Mouse (Mus musculus): ENCODE results near the gene Gm3435. TPM values are rescaled to one million over a fixed set of nuclear protein-coding genes. Genes with fewer than 3 reads are reported as not detected.
A peak's percentile ranks its signal among the peaks of the same experiment; 100 is the strongest.
"Not testable (repeated sequence)": the region's sequence is repeated elsewhere in the genome, so short reads cannot be mapped to it uniquely, and the experiment has no call there.

Gene Gm3435
- total RNA-seq, 2 experiments from 2014 or later = 1.1 to 2.2 TPM

DNA sequence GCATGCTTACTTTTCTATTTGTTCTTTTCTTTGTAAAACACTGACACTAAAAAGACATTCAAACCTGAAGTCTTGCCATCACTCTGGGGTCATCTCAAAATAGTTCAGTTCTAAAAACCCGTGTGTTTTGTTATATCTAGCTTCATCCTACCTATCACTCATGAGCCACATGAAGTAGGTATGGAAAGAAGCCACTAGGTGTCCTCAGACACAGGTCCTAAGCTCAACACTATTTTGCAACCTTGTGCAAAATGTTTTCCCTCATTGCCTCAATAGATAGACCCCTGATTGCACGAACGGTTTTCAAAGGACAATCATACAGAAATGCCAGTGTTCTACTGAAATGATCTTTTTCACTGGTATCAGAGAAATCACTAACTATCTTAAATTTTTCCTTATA, 30.5 kb downstream of the Gm3435 start:
- DNase-seq = not testable (repeated sequence)

DNA sequence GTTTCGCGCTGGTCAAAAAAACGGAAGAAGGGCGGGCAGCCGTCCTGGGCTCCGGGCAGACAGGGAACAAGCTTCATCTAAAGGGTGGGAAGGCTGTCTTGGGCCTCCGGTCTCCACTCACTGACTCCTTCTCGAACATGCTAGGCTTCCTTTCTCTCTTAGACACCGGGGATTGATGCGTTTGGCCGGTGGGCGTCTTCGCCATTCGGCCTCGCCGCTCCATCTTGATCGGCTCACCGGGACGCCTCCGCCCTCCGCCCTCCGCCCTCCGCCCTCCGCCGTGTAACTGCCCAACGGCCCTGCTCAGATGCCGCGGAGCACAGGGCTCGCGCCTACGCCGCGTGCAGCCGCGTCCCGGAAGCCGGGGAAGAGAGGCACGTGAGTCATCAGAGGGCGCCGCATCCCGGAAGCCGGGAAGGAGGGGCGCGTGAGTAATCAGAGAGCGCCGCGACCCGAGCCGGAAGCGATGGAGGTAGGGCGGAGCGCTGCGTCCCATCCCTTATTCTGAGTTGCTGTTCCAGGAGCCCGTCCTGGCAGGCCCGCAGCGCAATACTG, 31.3 kb downstream of the Gm3435 start, which contains the start of the genes Ermard, Tcte3 and Gm3448:
Ermard (plus strand) TSS at position 34 of the 555 bp plus-strand sequence.
Tcte3 (minus strand) TSS at position 314 of the 555 bp plus-strand sequence.
Gm3448 (minus strand) TSS at position 363 of the 555 bp plus-strand sequence.
- peak; percentile 15 for DNase-seq

DNA sequence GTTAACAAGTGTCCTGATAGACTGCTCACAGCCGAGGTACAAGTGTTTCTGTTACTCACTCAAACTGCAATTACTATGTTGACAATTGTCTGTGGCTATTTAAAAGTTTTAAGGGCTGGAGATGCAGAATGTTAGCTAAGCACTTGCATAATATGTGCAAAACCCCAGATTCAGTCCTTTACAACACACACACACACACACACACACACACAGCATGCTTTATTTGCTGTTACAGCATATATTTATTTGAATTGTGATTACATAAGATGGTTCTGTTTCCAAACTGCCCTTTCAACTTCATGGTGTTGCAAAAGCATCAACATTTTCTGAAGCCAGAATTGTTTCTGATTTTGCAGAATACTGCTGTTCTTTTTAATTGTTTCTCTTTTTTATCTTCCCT, 40.4 kb downstream of the Gm3435 start:
- not testable (repeated sequence) for DNase-seq

DNA sequence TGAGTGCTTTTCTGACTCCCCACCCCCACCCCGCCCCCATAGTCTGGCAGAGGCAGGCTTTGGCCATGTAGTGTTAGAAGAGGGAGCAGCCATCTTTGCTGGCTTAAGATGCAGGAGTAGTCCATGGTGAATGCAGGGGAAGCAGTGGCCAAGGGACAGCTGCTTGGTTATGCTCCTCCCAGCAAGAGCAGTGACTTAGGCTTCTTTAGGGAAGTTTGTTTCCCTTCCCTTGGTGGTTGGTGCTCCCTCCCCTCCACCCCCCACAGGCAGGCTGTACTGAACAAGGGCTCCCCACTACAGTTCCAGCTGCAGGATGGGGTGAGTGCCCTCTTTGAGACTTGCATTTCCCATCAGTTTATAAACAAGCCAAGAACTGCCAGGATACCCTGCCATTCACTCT, 42.8 kb downstream of the Gm3435 start:
- not testable (repeated sequence) for DNase-seq

DNA sequence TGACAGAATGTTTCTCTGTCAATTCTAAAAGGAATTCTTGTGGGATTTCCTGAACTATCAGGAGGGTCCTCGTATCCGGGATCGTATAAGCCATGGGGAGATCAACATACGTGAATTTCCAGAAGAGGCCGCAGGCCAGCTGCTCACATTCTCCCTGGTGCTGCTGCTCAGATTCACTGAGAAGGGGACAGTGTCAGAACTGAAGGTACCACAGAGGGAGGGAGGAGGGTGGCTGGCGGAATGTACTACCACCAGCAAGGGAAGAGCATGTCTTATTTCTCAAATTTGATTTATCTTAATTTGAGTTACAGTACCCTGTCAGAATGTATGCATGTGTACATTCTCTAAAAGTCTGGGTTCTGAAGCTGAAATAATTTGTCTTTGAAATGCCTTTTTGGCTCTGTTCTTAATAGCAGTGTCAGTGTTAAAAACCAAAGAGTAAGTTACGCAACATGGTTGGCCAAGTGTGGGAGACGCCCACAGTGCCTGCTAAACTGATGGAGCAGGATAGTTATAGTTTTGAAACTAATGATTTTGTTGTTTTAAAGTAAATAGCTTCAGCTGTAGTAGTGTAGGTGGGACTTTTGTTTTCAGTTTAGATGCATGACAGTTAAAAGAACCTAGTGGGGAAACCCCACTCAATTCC, 43.3 kb downstream of the Gm3435 start:
- not testable (repeated sequence) for DNase-seq

DNA sequence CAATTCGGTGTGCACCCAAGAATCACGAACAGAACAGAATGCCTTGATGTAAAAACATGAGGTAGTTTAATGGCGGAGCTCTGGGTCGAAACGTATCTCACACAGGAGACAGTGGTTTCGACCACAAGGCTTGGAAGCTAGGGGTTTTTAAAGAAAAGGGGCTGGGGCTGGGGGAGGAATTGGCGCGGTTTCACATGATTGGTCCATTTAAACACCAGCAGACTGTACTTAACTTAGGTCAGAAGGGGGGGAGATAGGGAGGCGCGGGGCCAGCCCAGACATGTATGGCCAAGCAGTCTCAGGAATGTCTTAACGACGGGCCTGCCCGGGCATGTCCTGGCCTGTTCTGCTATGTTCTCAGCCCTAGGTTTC, 43.8 kb downstream of the Gm3435 start:
- DNase-seq = peak; percentile 0

DNA sequence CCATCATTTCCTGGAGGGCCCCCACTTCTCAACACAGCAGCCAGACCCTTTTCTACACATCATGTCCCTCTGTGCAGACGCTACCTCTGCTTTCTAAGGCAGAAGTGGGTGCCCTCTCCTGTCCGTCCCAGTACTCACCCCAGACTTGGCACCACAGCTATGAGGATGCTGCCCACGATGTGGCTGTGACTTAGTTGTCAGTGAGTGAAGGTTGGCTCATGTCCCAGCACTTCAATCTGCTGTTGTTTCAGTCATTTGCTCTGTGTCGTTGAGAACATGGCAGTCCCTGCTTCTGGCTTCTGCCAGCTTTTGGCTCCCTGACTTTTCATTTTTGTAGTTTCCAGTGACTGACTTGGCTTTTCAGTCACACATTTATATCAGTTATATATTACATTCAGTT, 45.9 kb downstream of the Gm3435 start:
- peak; percentile 1 for DNase-seq

DNA sequence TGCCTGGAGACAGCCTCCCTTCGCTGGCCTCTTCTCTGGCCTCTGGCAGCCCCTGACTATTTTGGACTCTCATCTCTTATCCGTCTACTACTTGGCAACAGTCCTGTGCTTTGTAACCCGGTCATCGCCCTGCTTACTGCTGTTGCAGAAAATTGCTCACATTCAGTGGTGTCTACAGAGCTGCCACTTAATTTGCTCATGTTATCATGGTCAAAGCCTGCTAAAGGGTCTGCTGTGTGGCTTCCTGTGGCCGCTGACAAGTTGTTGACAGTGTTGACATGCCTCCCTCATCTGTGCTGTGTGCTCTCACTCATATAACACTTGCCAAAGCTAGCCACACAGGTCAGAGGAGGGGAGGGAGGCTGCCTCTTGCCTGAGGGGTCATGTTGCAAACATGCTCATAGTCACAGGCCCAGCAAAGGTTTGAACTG, 48.2 kb downstream of the Gm3435 start:
- DNase-seq = peak; percentile 5

DNA sequence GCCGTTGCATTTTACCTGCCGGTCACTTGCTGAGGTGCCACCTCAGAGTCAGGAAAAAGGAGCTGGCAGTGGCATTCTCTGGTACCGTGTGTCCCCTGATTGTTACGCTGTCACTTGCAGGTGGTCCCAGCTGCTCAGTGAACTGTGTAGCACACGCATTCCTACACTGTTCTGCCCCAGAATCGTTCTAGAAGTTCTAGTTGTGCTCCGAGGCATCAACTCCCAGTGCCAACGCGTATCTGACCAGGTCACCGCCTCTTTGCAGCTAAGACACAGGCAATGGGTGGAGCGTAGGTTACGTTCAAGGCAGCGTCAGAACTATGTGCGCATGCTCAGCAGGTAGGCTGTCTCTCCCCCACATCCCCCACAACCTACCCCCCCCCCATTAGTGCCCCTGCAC, 49.7 kb downstream of the Gm3435 start:
- DNase-seq = peak; percentile 2

DNA sequence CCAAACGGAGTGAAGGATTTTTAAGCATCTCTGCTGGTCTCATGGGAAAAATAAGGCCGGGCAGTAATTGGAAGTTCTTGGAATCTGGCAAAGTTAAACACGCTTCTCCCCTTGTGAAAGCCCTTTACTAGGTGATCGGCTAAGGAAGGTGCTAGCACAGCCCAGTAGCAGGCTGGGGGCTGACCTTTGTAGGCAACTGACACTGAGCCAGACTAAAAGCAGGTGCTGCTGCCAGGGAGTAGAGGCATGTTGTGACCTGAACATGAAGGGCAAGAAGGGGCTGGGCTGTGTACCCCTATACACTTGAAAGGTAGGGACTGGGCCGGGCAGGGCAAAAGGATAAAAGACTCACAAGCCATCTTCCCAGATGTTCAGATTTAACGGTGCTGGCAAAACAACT, 50.4 kb downstream of the Gm3435 start:
- DNase-seq = peak; percentile 3

DNA sequence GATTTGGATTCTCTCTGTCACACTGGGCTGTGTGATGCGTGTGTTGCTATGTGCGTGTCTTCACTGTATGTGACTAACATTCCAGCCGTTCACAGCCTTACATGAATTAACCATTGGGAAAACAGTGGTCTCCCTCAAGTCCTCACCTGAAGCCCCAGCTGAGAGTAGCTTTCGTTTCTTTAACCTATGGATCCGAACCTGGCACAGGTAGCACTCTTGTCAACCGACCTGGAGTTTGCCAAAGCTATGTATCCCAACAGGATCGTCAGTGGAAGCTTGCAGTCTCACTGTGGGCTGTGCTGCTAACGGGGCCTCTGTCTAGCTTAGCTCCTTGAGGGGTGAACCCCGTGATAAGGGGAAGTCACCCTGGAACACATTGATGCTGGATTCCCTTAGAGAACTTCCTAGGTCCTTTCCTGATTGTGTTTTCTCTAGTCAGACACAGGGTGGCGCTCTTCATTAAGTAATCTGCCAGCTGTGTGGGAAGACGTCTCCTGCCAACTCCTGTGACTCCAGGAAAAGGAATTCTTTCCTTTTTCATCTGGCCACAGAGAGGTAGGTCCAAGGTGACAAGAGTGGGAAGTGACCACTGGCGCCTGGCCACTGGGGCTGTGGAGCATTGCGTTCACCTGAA, 55.5 kb downstream of the Gm3435 start:
- DNase-seq = peak; percentile 52

DNA sequence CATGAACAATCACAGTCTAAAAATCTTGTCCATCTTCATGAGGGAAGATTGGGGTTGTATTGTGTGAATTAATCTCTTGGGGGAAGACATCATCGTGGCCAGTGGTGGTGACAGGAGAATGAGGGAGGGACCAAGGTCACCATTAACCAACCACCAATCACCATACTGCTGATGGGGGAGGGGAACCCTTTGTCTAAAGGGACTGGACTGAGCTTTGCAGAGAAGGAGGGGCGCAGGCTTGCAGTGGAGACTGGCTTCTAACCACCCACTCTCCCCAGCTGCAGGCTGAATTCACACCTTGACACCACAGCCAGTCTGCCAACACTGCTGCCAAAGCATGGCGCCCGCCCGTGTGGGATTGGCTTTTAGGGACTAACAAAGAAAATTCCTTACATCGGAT, 56.1 kb downstream of the Gm3435 start:
- no peak for DNase-seq

DNA sequence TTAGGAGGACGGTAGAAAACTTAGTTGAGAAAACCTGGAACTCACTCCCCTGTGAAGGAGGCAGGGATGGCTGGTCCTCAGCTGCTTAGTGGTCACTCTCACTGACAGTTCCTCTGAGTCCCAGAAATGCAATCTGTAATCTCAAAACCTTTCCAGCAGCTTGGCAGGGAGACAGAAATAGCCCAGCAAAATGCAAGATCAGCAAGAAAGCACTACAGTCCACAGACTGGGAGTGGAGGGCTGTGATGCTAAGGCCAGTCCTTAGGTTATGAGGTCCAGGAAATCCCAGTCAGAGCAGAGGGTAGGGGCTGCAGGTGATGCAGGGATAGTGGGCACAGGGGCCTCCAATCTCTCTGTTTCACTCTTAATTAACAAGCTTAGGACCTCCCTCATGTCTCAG, 56.9 kb downstream of the Gm3435 start:
- DNase-seq = no peak

DNA sequence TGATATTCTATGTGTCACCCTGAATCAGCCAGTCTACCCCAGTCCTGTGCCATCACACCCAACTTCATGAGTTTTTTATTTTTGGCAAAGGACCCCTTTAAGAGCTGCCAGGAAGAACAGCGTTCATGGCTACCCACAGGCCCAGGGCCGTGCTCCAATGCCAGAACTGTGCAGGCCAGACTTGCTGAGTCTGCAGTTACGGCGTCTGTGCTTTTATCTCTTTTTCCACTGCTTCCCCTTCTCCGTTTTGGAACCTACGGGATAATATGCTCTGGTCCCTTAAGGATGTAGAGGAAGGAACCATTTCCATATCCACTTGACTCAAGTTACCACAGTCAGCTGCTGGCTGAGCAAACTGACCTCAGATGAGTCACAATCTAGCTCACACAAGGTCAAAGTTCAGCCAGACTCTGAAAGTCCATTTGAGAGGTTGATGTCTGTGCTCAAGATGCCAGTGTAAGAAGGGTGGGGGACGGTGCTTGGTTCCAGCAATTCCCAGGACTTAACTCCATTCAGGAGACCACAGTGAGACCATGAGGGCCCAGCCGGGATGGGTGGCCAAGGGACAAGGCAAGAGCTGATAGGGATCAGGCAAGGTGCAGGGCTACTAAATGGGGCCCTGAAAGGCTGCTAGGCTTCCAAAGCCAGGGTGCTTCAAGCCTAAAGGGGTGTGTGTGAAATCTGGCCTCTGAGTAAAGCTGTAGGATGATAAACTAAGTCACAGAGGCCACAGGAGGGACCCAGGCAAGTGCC, 58.2 kb downstream of the Gm3435 start:
- no peak for DNase-seq

DNA sequence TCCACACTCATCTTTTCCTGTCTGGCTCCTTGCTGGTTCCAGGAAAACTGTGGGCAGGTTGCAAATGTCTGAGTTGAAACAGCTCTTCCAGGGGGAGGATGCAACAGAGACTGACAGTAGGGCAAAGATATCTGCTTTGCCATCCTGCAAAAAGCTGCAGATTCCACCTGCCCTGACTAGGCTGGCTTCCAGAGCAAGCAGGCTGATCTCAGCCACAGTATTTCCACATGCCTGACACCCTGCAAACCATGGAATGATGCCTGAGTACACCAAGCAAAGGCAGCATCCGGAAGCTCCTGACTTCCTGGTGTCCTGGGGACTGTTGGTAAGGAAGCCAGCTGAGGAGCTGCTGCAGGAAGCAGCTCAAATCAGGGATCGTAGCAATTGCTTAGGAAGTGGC, 59.1 kb downstream of the Gm3435 start:
- no peak for DNase-seq

Other genes with a start within 250 kb of the Gm3435 start
- gene Wdr27, start 67.0 kb upstream of the Gm3435 start, total RNA-seq (2021) = 1 to 10 TPM in 1 of 2 experiments, under 1 TPM in 1; 0.85 to 1.7 TPM
- gene 1600012H06Rik, start 67.0 kb upstream of the Gm3435 start, total RNA-seq (2021) = 10 to 100 TPM; 18.4 to 19.9 TPM
- gene Phf10, start 48.9 kb upstream of the Gm3435 start, total RNA-seq (2021) = 10 to 100 TPM; 62.7 to 71.4 TPM
- 1 to 10 TPM; 2.1 to 4.9 TPM for gene 9030025P20Rik, start 31.7 kb upstream of the Gm3435 start, total RNA-seq (2021)
- gene Gm3417, start 31.4 kb upstream of the Gm3435 start, total RNA-seq (2021) = 1 to 10 TPM in 1 of 2 experiments, not detected in 1; 1.0 TPM
- gene Ermard, start 31.0 kb downstream of the Gm3435 start, total RNA-seq (2021) = 10 to 100 TPM; 24.7 to 41.4 TPM
- 1 to 10 TPM in 1 of 2 experiments, not detected in 1; 1.5 TPM for gene Tcte3, start 31.3 kb downstream of the Gm3435 start, total RNA-seq (2021)
- 1 to 10 TPM; 1.0 to 1.5 TPM for gene Gm3448, start 31.4 kb downstream of the Gm3435 start, total RNA-seq (2021)

Measured in gastrocnemius, postnatal 10 days (tissue).